Mouse (Mus musculus): ENCODE measurements around the gene Eed. TPM values are rescaled to one million over a fixed set of nuclear protein-coding genes. Genes with fewer than 3 reads are reported as not detected.
A peak's percentile ranks its signal among the peaks of the same experiment; 100 is the strongest.

Eed gene
- polyA plus RNA-seq, 1 experiment from 2014 or later = 95.3 TPM

DNA sequence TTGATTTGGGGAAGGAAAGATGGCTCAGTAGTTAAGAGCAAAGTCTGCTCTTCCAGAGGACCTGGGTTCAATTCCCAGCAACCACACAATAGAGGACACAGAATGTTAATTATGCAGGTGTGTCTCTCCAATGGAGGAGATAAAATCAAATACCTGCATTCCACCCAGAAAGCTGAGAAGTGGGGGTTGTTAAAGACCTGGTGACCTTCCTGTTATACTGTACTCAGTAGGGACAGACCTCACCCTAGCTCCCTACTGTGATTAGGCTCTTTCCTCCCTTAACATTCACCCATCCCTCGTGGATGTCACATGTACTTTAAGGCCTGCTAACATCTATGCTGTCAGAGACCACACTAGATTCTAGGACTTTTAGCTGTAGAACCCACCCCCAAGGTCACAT is 5.2 kb downstream of the Eed start:
- peaks cover 68% of the 10 kb centered on the region for H3K36me3 ChIP-seq (replicated peaks)
- WGBS = 85% methylated on average over 1 of the region's 1 CpGs

DNA sequence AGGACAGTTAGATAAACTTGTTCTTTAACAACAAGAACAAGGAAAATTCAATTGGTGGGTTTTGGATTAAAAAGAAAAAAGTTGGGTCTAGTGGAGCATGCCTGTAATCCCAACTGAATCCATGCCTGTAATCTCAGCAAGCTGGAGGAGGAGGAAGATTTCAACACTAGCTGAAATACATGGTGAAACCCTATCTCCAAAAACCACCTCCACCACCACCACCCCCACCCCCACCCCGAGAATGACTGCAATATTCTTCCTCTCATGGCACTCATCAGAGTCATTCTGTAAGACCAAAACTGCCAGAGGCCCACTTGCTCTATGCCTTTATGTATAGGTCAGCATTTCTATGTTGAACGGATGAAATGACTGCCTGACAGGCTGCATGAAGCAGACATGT is 13.5 kb downstream of the Eed start:
- WGBS = 86% methylated on average over 2 of the region's 2 CpGs
- DNase-seq (ENCODE audit: extremely low spot score, low spot score) = no peak
- Histone ChIP-seq H3K27me3 (ENCODE audit: poor library complexity, severe bottlenecking) (no peaks in the 10 kb centered on the region), H3K9me3 (no peaks in the 10 kb centered on the region), H3K4me3 (no peak overlapping the region), H3K36me3 (replicated peaks) (peaks cover 99% of the 10 kb centered on the region), H3K4me1 (no peaks in the 10 kb centered on the region), H3K27ac (no peak overlapping the region)

More for the DNA sequence above, 5.2 kb downstream of the Eed start:
- H3K27ac ChIP-seq = no peak overlapping the region
- DNase-seq (ENCODE audit: extremely low spot score, low spot score) = no peak
- no peaks in the 10 kb centered on the region for H3K27me3 ChIP-seq (ENCODE audit: poor library complexity, severe bottlenecking)
- peaks cover 11% of the 10 kb centered on the region for H3K4me1 ChIP-seq
- H3K4me3 ChIP-seq = no peak overlapping the region
- H3K9me3 ChIP-seq = no peaks in the 10 kb centered on the region

DNA sequence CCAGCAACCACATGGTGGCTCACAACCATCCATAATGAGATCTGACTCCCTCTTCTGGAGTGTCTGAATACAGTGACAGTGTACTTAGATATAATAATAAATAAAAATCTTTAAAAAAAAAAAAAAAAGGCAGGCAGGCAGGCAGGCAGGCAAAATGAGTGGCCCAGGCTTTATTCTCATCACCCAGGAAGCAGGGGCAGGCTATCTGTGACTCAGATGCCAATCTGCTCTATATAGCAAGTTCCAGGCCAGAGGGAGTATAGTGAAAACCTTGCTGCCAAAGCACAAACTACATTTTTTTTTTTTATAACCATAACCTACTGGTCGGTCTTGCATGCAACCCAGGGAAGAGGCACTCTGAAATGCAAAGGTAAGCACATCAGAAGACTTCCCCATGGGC is 14.0 kb downstream of the Eed start:
- Histone ChIP-seq H3K4me3 (no peak overlapping the region), H3K9me3 (no peaks in the 10 kb centered on the region), H3K36me3 (replicated peaks) (peaks cover 99% of the 10 kb centered on the region), H3K4me1 (no peaks in the 10 kb centered on the region), H3K27me3 (ENCODE audit: poor library complexity, severe bottlenecking) (no peaks in the 10 kb centered on the region), H3K27ac (no peak overlapping the region)
- WGBS = 85% methylated on average over 1 of the region's 1 CpGs
- no peak for DNase-seq (ENCODE audit: extremely low spot score, low spot score)

DNA sequence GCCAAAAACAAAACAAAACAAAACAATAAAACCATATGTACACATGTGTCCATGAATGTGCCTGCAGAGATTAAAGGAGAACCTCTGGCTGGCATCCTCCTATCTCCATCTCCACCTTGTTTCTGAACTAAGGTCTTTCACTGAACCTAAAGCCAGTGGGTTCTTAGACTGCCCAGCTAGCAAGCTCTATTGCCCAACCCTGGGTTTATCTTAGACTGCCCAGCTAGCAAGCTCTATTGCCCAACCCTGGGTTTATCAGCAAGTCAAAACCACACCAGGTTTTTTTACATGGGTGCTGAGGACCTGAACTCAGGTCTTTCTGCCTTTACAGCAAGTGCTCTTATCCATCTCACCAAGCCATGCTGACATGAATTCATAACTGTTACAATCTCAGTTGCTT is 17.6 kb downstream of the Eed start:
- no peaks in the 10 kb centered on the region for H3K4me1 ChIP-seq
- DNase-seq (ENCODE audit: extremely low spot score, low spot score) = no peak
- peaks cover 95% of the 10 kb centered on the region for H3K36me3 ChIP-seq (replicated peaks)
- H3K27me3 ChIP-seq (ENCODE audit: poor library complexity, severe bottlenecking) = no peaks in the 10 kb centered on the region
- no peak overlapping the region for H3K27ac ChIP-seq
- no peak overlapping the region for H3K4me3 ChIP-seq
- no peaks in the 10 kb centered on the region for H3K9me3 ChIP-seq

DNA sequence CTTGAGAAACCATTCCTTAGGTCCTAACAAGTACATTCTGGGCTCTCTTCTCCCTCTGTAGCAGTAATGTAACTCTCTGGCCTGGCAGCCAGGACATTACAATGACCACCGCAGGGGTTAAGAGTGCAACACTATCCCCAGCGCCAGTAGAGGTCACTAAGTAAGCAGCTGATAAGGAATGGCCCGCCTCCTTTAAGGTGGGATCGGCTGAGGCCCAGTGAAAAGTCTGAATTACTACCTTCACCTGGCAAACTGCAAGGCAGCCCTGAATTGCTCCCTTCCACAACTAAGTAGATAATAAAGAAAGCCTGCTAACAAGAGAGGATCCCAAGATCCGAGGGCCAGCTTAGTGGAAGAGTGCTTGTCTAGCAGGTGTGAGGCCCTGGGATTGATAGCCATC is 23.5 kb downstream of the Eed start:
- DNase-seq (ENCODE audit: extremely low spot score, low spot score) = no peak
- H3K27ac ChIP-seq = no peak overlapping the region
- no peaks in the 10 kb centered on the region for H3K9me3 ChIP-seq
- no peaks in the 10 kb centered on the region for H3K27me3 ChIP-seq (ENCODE audit: poor library complexity, severe bottlenecking)
- 46% methylated on average over 5 of the region's 5 CpGs for WGBS
- H3K4me1 ChIP-seq = no peaks in the 10 kb centered on the region
- H3K36me3 ChIP-seq (replicated peaks) = peaks cover 89% of the 10 kb centered on the region
- no peak overlapping the region for H3K4me3 ChIP-seq

DNA sequence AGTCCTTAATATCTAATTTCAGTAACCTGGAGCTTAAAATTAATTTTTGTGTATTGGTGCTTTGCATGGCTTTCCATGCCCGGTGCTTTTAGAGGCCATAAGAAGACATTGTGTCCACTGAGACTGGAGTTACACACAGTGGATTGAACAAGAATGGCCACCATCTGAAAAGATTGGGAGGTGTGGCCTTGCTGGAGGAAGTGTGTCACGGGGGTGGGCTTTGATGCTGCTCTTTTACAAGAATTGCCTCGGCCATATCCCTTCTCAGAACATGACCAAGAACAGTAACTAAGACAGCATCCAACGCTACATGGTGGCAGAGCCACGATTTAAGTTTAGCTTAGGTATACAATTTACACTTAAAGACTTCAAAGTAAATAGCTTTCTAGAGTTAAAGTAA is 26.5 kb downstream of the Eed start:
- H3K4me1 ChIP-seq = no peaks in the 10 kb centered on the region
- H3K4me3 ChIP-seq = no peak overlapping the region
- no peak overlapping the region for H3K27ac ChIP-seq
- peaks cover 60% of the 10 kb centered on the region for H3K36me3 ChIP-seq (replicated peaks)
- no peaks in the 10 kb centered on the region for H3K9me3 ChIP-seq
- DNase-seq (ENCODE audit: extremely low spot score, low spot score) = no peak
- H3K27me3 ChIP-seq (ENCODE audit: poor library complexity, severe bottlenecking) = no peaks in the 10 kb centered on the region
- 94% methylated on average over 5 of the region's 5 CpGs for WGBS

DNA sequence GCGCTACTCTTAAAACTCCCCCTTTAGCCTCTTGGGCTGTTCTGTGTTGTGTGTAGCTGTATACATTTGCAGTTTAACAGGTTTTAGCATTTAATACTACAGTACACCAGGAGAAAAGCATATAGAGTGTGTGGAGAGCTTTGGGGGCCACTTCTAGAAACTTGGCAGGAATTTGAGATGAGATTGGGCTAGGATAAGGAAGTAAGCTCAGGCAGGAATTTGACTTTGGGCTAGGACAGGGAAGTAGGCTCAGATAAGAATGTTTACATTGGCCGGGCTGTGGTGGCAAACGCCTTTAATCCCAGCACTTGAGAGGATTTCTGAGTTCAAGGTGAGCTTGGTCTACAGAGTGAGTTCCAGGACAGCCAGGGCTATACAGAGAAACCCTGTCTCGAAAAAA is 31.4 kb downstream of the Eed start:
- Histone ChIP-seq H3K36me3 (replicated peaks) (peaks cover 13% of the 10 kb centered on the region), H3K4me1 (no peaks in the 10 kb centered on the region), H3K4me3 (no peak overlapping the region), H3K9me3 (no peaks in the 10 kb centered on the region), H3K27me3 (ENCODE audit: poor library complexity, severe bottlenecking) (no peaks in the 10 kb centered on the region), H3K27ac (no peak overlapping the region)
- DNase-seq (ENCODE audit: extremely low spot score, low spot score) = no peak
- 87% methylated on average over 4 of the region's 4 CpGs for WGBS

DNA sequence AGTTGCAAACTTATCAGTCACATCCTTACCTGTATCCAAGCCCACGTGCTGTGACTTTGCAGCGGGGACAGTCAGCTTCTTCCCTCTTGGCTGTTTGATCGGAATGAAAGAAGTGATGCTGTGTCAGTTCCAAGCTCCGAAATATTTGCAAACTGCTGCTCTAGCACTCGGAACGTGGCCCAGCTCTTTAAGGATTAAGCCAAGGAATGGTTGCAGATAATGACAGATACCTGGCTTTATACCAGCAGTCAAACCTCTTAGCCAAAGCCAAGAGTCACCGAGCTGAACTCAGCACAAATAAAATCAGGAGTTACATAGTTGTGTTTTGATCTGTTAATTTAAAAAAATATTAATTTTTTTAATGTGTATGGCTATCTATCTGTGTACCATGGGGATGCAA is 32.8 kb downstream of the Eed start:
- no peak for DNase-seq (ENCODE audit: extremely low spot score, low spot score)

DNA sequence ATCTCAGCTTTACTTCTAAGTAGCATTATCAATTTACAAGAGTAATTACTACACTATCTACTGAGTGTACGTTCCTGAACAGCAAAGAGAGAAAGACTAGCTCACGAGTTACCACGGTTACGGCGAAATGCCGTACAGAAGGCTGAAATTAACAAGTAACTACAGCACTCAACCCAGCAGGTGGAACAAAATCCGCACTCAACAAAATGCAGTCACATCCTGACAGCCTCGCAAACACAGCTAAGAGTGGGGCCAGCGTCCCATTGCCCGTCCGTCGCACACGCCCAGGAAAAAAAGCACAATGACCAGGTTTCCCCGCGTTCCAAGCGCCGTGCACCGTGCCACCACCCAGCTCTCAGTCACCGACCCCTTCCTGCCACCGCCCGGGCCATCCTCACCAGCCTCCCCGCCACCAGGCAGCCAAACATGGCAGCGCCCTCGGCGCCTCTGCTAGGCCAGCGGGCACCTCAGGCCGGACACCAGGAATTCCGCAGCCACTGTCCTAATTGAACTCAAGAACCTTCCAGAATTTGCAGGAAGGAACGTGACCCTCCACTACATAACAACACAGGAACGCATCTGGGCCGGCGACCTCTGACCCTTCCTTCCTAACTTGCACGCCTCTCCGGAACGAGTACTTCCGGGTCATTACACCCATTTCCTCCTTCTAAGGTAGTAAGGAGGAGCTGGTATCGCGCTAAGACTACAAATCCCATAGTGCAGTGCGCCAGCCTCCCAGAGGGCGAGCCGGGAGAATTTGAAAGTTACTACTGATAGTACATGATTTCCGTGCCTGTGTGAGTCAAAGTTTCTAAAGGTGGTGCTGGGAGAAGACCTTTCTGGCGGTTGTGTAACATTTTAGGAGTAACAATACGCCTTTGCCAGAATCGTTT is 40.0 kb downstream of the Eed start, which contains the start of gene Hikeshi:
Gene Hikeshi (minus strand): TSS at position 634 of the 893 bp plus-strand sequence.
- DNase-seq (ENCODE audit: extremely low spot score, low spot score) = peak; percentile 93
- Histone ChIP-seq H3K27ac (peak within 1 kb of the TSS; percentile 93), H3K4me3 (peak within 1 kb of the TSS; percentile 86), H3K36me3 (replicated peaks) (no peaks in the 10 kb centered on the region), H3K4me1 (peaks cover 11% of the 10 kb centered on the region), H3K9me3 (no peaks in the 10 kb centered on the region), H3K27me3 (ENCODE audit: poor library complexity, severe bottlenecking) (no peaks in the 10 kb centered on the region)
- under 1% methylated on average over 45 of the region's 45 CpGs for WGBS

More for the DNA sequence above, 32.8 kb downstream of the Eed start:
- no peak overlapping the region for H3K4me3 ChIP-seq
- H3K4me1 ChIP-seq = no peaks in the 10 kb centered on the region
- H3K27me3 ChIP-seq (ENCODE audit: poor library complexity, severe bottlenecking) = no peaks in the 10 kb centered on the region
- WGBS = 93% methylated on average over 7 of the region's 7 CpGs
- no peak overlapping the region for H3K27ac ChIP-seq
- no peaks in the 10 kb centered on the region for H3K9me3 ChIP-seq
- H3K36me3 ChIP-seq (replicated peaks) = 0 out of 2 replicates have a peak, but pooled peaks cover under 1% of the 10 kb centered on the region

DNA sequence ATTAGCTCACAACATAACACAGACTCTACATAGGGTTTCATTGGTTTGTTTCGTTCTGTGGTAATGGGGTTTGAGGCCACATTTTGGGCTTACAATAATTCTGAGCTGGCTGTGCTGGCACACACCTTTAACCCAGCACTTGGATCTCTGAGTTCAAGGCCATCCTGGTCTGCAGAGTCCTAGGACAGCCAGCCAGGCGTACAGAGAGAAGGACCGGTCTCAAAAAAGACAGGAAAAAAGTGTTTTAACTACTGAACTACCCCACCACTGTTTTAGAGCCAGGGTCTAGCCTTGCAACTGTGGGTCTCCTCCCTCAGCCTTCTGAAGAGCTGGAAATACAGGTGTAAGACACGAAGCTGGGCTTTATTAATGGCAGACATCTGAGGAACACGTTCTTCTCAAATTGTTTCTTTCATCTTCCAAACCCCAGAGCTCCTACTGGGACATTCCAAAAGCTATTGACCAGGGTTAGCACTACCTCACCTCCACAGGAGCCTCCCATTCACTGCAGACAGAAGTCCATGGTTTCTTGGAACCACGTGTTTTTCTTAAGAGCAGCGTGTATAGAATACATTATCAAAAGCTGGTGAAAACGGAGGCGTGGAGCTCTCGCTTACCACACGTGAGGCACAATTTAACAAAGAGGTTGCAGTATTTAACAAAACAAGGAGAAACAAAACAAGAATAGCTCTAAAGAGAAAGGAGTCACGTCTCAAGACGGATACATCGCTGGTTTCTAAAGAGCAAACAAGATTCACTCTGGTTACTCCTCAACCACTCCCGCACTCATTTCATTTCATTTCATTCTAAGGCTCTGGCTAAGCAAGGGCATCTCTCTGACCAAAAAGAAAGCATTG is 41.1 kb downstream of the Eed start:
- H3K4me1 ChIP-seq = peaks cover 11% of the 10 kb centered on the region
- DNase-seq (ENCODE audit: extremely low spot score, low spot score) = no peak
- H3K4me3 ChIP-seq = peak overlapping the region; percentile 86
- WGBS = 60% methylated on average over 15 of the region's 15 CpGs
- no peaks in the 10 kb centered on the region for H3K9me3 ChIP-seq
- H3K27me3 ChIP-seq (ENCODE audit: poor library complexity, severe bottlenecking) = no peaks in the 10 kb centered on the region
- peak overlapping the region; percentile 93 for H3K27ac ChIP-seq
- H3K36me3 ChIP-seq (replicated peaks) = peaks cover 6% of the 10 kb centered on the region

DNA sequence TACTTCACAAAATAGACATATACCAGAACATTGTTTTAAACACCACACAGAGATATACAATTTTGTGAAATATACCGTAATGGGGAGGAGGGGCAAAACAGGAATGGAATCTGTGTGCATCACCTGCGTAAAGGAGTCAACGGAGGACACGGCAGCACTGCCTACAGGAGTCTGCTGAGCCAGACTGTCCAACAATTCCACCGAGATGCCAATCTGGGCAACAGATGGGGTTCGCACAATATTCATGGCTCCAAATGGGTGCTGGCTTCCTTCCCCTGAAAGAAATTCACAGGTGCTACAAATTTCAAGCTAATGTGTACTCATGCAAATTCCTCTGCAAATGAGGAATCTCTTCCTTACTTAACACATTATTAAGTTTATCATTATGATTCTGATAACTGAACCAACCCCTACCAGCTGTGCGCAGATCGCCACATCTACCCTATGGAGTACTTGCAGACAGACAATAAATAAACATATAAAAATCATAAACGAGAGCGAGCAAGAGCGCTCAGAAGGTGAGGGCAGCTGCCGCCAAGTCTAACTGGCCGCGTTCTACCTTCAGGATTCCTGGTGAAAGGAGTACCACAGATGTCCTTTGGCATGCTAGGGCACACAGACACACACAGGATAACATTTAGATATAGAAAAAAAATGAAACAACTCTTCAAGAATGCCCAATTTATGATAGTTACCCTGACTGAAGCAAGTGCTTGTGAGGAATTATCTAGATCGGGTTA is 57.2 kb downstream of the Eed start:
- WGBS = 97% methylated on average over 15 of the region's 15 CpGs
- peaks cover 58% of the 10 kb centered on the region for H3K36me3 ChIP-seq (replicated peaks)

DNA sequence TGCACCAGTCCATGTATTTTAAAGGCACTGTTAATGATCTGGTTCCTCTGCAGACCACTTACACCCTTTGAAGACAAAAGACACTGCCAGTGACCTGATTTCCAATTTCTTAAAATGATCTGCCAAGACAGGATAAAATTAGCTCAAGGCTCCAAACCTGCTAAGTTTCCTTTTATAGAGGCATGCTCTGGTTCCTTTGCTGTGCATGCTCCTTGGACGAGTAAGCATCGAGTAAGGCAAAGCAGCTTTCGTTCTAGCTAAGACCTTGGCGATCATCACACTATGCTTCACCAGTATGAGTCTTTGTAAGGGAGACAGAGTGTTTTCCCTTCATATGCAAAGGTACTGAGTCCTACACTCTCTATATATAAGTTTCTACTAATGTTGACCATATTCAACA is 63.0 kb downstream of the Eed start:
- no peaks in the 10 kb centered on the region for H3K4me1 ChIP-seq
- no peak for DNase-seq (ENCODE audit: extremely low spot score, low spot score)
- over 99% methylated on average over 4 of the region's 4 CpGs for WGBS
- no peaks in the 10 kb centered on the region for H3K27me3 ChIP-seq (ENCODE audit: poor library complexity, severe bottlenecking)
- H3K9me3 ChIP-seq = no peaks in the 10 kb centered on the region
- H3K4me3 ChIP-seq = no peak overlapping the region
- no peak overlapping the region for H3K27ac ChIP-seq
- peaks cover 54% of the 10 kb centered on the region for H3K36me3 ChIP-seq (replicated peaks)

More for the DNA sequence above, 57.2 kb downstream of the Eed start:
- Histone ChIP-seq H3K4me1 (no peaks in the 10 kb centered on the region), H3K4me3 (no peak overlapping the region), H3K27ac (no peak overlapping the region), H3K27me3 (ENCODE audit: poor library complexity, severe bottlenecking) (no peaks in the 10 kb centered on the region), H3K9me3 (no peaks in the 10 kb centered on the region)
- DNase-seq (ENCODE audit: extremely low spot score, low spot score) = no peak
